Mouse (Mus musculus): ENCODE measurements around the gene Wdr90. TPM values are rescaled to one million over a fixed set of nuclear protein-coding genes. Genes with fewer than 3 reads are reported as not detected.

Wdr90 gene
- polyA plus RNA-seq, 1 experiment from 2014 or later, result 3.4 TPM

DNA sequence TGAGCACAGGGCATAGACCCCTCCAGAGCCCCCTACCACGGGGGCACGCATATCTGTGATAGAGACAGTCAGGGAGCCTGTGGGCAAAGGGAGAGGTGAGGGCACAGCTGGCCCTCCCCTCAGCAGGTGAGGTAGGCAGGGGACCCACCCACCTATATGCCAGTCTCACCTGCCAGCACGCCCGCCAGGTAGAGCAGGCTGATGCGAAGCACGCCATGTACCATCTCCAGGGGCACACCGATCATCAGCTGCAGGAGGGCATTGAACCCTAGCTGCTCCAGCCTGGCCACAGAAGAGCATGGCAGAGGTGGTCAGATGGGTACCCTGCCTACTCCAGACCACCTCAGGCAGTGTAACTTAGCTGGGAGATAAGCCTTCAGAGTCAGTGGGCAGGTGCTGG is 26.0 kb downstream of the Wdr90 start:
- Histone ChIP-seq H3K27ac (ENCODE audit: low read depth) (no peak overlapping the region), H3K9me3 (ENCODE audit: low read length) (no peaks in the 10 kb centered on the region), H3K27me3 (ENCODE audit: insufficient read depth, low read length) (no peaks in the 10 kb centered on the region), H3K36me3 (replicated peaks; ENCODE audit: insufficient read depth, low read length) (peaks cover 35% of the 10 kb centered on the region), H3K4me3 (ENCODE audit: low read depth, low read length) (no peak overlapping the region), H3K4me1 (ENCODE audit: insufficient read depth) (peaks cover 58% of the 10 kb centered on the region), H3K4me2 (ENCODE audit: low read depth, low read length) (peak overlapping the region; percentile 99), H3K9ac (replicated peaks) (no peak overlapping the region)
- TF ChIP-seq EP300 (IDR thresholded peaks at IDR 0.05; ENCODE audit: low read depth) (no peak), CTCF (IDR thresholded peaks at IDR 0.05; ENCODE audit: low read depth) (no peak)
- 87% methylated on average over 7 of the region's 7 CpGs for WGBS (ENCODE audit: insufficient replicate concordance)
- no peak for ATAC-seq
- DNase-seq, result no peak

DNA sequence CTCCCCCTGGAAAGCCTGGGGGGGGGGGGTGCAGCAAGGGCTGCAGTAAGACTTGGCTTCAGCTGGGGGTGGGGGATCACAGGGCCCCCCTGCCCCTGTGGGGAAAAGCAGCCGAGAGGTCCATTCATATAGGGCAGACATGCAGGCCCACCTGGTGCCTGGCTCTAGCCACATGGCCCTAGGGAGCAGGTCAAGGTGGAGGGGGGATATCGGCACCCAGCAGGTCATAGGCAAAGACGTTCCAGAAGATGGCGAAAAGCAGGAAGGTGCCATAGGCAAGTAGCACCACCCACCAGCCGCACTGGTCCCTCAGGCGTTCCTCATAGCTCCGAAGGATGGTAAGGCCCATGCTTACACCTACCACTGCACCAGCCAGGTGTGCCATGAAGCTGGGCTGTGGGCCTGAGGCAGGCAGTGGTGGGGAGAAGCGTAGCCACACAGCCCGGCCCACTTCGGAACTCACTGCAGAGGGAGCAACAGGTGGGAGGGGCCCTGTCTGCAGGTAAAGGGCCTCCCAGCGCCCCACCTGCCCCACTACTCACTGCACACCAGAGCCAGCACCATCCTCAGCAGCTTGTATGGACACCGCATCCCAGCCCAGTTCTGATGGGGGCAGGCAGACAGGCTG is 26.6 kb downstream of the Wdr90 start:
- Histone ChIP-seq H3K9me3 (ENCODE audit: low read length) (no peaks in the 10 kb centered on the region), H3K27me3 (ENCODE audit: insufficient read depth, low read length) (no peaks in the 10 kb centered on the region), H3K36me3 (replicated peaks; ENCODE audit: insufficient read depth, low read length) (peaks cover 32% of the 10 kb centered on the region), H3K9ac (replicated peaks) (peak overlapping the region; percentile 84), H3K4me3 (ENCODE audit: low read depth, low read length) (peak overlapping the region; percentile 75), H3K4me2 (ENCODE audit: low read depth, low read length) (peak overlapping the region; percentile 99), H3K4me1 (ENCODE audit: insufficient read depth) (peaks cover 62% of the 10 kb centered on the region), H3K27ac (ENCODE audit: low read depth) (peak overlapping the region; percentile 99)
- WGBS (ENCODE audit: insufficient replicate concordance), result 76% methylated on average over 12 of the region's 12 CpGs
- TF ChIP-seq CTCF (IDR thresholded peaks at IDR 0.05; ENCODE audit: low read depth) (no peak), EP300 (IDR thresholded peaks at IDR 0.05; ENCODE audit: low read depth) (no peak)
- no peak for DNase-seq
- ATAC-seq, result no peak

DNA sequence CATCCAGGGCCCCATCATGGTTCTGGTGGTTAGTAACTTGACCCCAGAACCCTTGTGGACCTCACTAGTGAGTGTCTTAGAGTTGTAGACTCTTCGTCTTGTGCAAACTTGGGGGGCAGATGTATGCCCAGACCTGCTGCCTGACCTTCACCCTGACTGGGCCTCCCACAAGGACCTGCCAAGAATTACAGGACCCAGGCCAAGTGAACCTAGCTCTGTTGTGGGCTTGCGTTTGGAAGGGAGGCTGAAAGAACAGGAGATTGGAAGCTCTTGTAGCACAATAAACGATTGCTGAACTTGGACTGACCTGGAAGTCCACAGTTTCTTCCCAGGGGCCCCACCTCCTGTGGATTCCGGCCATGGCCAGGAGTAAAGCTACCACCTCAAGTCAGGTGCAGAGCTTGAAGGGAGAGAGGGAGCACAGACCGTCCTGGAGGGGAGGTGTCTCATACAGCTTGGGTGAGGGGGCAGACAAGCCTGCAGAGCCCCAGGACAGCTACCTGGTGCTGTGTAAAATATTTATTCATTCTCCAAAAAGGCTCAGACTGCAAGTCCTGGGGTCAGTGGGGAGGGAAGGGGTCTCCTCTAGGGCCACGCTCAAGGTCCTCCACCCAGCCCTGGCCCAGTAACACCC is 27.2 kb downstream of the Wdr90 start:
- TF ChIP-seq CTCF (IDR thresholded peaks at IDR 0.05; ENCODE audit: low read depth) (no peak), EP300 (IDR thresholded peaks at IDR 0.05; ENCODE audit: low read depth) (no peak)
- peak overlapping the region; percentile 99 for H3K27ac ChIP-seq (ENCODE audit: low read depth)
- H3K9ac ChIP-seq (replicated peaks), result peak overlapping the region; percentile 84
- DNase-seq, result no peak
- peak overlapping the region; percentile 75 for H3K4me3 ChIP-seq (ENCODE audit: low read depth, low read length)
- H3K9me3 ChIP-seq (ENCODE audit: low read length), result no peaks in the 10 kb centered on the region
- H3K4me2 ChIP-seq (ENCODE audit: low read depth, low read length), result peak overlapping the region; percentile 99
- peaks cover 67% of the 10 kb centered on the region for H3K4me1 ChIP-seq (ENCODE audit: insufficient read depth)
- WGBS (ENCODE audit: insufficient replicate concordance), result 33% methylated on average over 6 of the region's 6 CpGs
- ATAC-seq, result no peak
- H3K27me3 ChIP-seq (ENCODE audit: insufficient read depth, low read length), result no peaks in the 10 kb centered on the region
- H3K36me3 ChIP-seq (replicated peaks; ENCODE audit: insufficient read depth, low read length), result peaks cover 26% of the 10 kb centered on the region

DNA sequence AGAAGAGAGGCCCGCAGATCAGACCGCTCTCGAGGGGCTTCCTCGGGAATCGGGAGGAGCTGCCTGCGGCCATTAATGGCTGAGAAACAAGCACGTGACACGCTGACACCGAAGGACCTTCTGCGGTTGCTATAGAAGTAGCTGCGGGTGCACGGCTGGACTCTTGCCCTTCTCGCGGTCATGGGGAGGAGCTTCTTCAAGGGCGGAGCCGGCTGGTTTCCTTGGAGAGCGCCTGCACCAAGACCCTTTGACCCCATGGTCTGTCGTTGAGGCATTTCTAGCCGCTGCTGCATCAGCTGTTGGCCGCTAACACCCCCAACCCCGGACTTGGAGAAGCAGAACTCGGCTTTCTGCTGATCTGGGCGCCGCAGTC is 28.0 kb downstream of the Wdr90 start, which contains the start of gene Stub1:
Stub1 (minus strand) TSS at position 114 of the 373 bp plus-strand sequence.
- peak within 1 kb of the TSS; percentile 84 for H3K9ac ChIP-seq (replicated peaks)
- DNase-seq, result peak; percentile 87
- peak within 1 kb of the TSS; percentile 99 for H3K4me2 ChIP-seq (ENCODE audit: low read depth, low read length)
- ATAC-seq, result peak; percentile 66
- peaks cover 67% of the 10 kb centered on the region for H3K4me1 ChIP-seq (ENCODE audit: insufficient read depth)
- TF ChIP-seq CTCF (IDR thresholded peaks at IDR 0.05; ENCODE audit: low read depth) (no peak), EP300 (IDR thresholded peaks at IDR 0.05; ENCODE audit: low read depth) (no peak)
- peak within 1 kb of the TSS; percentile 75 for H3K4me3 ChIP-seq (ENCODE audit: low read depth, low read length)
- H3K36me3 ChIP-seq (replicated peaks; ENCODE audit: insufficient read depth, low read length), result peaks cover 21% of the 10 kb centered on the region
- no peaks in the 10 kb centered on the region for H3K27me3 ChIP-seq (ENCODE audit: insufficient read depth, low read length)
- under 1% methylated on average over 24 of the region's 24 CpGs for WGBS (ENCODE audit: insufficient replicate concordance)
- no peaks in the 10 kb centered on the region for H3K9me3 ChIP-seq (ENCODE audit: low read length)
- H3K27ac ChIP-seq (ENCODE audit: low read depth), result peak within 1 kb of the TSS; percentile 99

DNA sequence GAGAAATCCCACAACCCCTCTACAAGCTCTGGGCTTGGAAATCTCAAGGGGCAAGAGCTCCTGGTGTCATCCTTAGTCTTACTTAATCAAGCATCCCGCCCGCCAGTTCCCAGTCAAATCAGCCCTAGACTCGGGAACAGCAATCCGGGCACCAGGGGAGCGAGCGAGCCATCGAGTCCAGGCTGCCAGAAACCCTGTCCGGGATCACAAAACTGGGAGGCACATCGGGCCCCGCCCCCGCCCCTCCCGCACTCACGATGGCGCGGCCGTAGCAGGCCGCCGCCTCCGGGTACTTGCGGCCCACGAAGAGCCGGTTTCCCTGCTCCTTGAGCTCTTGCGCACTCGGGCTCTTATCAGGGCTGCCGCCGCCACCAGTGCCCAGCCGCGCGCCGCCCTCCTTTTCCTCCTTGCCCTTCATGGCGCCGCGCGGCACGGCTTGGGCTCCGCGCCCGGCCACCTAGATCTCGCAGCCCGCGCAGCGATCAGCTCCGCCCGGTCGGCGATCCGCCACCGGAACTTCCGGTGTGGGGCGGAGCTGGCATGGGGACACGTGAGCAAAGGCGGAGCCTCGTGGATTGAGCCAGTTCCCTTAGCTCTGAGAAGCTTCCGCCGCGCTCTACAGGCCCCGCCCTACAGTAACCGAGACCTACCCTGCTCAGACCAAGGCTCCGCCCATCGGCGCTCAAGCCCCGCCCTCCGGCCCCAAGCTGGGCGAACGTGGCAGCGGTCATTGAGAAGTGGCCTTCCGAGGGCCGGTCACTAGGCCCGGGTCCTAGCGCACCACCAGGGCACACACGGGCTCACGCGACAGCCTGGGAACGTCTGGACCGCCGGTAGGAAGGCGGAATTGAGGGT is 28.6 kb downstream of the Wdr90 start:
- 1% methylated on average over 66 of the region's 77 CpGs for WGBS (ENCODE audit: insufficient replicate concordance)
- DNase-seq, result peak; percentile 99
- peak overlapping the region; percentile 99 for H3K27ac ChIP-seq (ENCODE audit: low read depth)
- H3K4me3 ChIP-seq (ENCODE audit: low read depth, low read length), result peak overlapping the region; percentile 75
- H3K4me2 ChIP-seq (ENCODE audit: low read depth, low read length), result peak overlapping the region; percentile 99
- H3K4me1 ChIP-seq (ENCODE audit: insufficient read depth), result peaks cover 70% of the 10 kb centered on the region
- H3K36me3 ChIP-seq (replicated peaks; ENCODE audit: insufficient read depth, low read length), result peaks cover 21% of the 10 kb centered on the region
- TF ChIP-seq CTCF (IDR thresholded peaks at IDR 0.05; ENCODE audit: low read depth) (no peak), EP300 (IDR thresholded peaks at IDR 0.05; ENCODE audit: low read depth) (no peak)
- H3K9me3 ChIP-seq (ENCODE audit: low read length), result no peaks in the 10 kb centered on the region
- H3K9ac ChIP-seq (replicated peaks), result peak overlapping the region; percentile 84
- H3K27me3 ChIP-seq (ENCODE audit: insufficient read depth, low read length), result no peaks in the 10 kb centered on the region
- ATAC-seq, result peak; percentile 89

All from liver, postnatal 0 days (tissue).